Mouse (Mus musculus) cerebellum, postnatal 10 days (tissue): ENCODE results near the gene Mtnr1b.

Source experiments
- DNase-seq, 2 experiments: peaks; one replicate each; pipeline ENCODE4 v3.0.0; 2021; ENCODE audit warnings: mixed read lengths in 2 of 2

The Mtnr1b gene

DNA sequence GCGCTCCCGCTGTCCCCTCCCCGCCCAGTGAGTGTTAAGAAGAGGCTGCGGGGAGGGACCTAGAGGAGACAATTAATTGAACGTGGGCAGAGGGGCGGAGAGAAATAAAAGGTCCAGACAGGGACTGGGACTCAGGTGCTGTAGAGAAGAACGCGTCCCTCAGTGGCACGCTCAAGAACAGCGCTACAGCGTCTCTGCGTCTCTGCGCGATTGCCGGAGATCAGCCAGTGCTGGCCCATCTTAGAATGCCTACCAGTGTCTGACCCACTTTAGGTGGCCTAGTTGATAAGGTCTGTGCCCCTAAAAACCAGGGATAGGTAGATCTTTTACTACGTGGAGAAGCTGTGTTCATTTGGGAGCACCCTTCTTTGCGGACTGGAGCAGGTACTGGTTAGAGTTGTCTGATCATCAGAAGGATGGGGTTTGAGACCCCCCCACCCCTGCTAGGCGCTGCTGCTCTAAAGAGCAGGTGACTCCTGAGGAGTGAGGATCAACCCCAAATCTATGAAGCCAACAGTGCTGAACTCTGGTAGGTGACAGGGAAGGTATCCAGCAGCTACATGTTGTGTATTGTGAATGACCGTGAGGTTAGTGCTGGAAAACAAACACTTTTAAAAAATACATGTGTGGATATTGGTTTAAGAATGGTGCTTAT, at the start of gene Mtnr1b:
Gene Mtnr1b, minus strand, starts transcription at position 51 of the 655 bp plus-strand sequence.
- no peak for DNase-seq

DNA sequence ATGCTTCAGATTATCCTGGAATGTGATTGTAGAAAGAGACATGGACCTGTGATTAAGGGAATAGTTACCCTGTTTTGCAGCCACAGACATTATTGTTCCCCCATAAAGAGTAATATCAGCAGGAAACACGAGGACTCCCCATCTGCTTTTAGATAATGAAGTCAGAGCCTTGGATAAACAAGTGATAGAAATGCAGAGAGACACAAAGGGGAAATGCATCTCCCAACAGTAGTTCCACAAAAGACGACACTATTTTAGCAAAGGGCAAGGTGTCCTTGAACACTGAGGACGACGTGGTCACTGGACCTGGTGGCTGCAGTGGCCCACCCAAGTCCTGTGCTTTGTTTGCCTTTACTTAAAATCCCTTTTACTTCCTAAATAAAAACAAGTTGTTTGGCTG, 45.9 kb upstream of the Mtnr1b start:
- no peak for DNase-seq

DNA sequence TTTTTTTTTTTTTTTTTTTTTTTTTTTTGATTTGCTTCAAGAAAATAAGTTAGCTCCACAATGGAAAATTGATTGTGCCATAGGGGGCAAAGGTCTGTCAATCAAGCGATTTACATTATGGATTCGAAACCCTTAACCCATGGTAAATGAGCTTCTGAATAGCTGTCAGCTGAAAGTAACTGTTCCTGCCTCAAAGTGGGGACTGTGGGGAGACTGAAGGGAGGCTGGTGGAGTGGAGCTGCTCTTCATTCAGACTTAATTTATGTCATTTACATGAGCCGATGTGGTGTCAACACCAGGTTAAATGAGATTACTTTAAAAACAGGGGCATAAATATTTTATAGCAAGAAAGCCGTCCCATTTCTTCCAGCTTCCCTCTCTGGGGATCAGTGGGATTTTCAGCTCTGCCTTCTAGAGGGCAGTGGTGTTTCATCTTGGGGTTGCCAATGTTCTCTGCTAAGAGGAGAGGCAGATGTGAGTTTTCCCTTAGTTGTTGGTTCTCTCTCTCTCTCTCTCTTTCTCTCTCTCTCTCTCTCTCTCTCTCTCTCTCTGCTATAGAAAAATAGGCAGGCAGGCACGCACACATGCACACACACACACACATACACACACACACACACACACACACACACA, 45.1 kb upstream of the Mtnr1b start:
- peak; percentile 20 for DNase-seq

DNA sequence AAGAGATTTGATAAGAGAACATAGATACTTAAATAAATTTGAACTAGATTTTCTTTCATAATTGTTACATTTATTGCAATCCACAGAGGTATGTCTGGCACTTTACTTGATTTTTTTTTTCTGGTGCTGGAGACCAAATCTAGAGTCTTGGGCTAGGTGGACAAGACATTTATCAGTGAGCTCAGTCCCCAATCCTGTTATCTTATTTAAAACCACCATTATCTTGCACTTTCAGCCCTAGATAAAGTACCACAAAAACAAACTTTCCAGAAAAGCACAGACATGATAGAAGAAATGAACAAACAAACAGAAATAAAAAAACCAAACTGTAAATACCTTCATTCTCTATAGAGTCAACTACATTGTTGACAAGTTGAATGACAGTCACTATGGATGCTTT, 42.2 kb upstream of the Mtnr1b start:
- DNase-seq: no peak

DNA sequence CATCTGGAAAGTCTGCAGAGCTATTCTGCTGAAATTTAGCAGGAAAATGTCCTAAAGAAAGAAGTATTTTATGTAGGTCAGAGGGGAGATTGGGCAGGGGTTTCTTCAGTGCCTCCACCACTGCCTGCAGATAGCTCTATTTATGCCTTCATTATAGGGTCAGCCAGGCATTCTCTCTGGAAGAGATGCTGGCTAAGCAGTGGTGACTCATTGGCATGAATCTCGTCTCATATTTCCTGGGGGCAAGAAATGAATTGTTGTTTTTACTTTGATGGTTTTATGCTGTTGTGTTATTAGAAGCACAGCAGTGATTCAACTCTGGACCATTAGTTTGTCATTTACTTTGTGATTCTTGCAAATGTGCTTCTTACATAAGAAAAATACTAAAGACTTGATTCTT, 38.4 kb upstream of the Mtnr1b start:
- no peak for DNase-seq

DNA sequence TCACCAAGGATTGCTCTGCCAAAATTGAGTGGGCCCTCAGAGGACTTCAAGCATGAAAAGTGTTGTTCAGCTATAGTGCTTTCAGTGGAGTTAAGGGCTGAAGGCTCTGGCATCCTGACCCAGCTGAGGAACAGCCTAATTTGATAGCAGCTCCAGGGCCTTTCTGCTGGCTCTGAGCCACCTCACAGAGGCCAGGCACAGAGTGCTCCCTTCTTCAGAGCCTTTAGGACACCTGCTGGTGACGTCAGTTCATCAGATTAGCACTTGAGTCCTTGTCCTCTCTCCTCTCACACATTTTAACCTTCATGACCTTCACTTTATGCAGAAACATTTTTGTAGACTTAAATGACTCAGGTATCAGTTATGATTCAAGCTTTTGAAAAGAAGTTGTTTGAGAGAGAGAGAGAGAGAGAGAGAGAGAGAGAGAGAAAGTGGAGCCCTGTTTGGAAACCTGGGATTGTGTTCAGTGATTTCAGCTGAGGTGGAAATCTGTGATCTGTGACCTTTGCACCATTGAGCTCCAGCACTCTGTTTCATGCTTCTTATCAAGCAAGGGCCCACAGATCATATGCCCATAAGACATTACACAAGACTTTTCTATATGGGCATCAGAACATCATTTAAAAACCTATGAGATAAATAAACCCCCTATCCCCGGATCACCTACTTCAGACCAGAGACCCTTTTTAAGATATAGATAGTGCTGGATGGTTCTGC, 35.2 kb upstream of the Mtnr1b start:
- DNase-seq: no peak

DNA sequence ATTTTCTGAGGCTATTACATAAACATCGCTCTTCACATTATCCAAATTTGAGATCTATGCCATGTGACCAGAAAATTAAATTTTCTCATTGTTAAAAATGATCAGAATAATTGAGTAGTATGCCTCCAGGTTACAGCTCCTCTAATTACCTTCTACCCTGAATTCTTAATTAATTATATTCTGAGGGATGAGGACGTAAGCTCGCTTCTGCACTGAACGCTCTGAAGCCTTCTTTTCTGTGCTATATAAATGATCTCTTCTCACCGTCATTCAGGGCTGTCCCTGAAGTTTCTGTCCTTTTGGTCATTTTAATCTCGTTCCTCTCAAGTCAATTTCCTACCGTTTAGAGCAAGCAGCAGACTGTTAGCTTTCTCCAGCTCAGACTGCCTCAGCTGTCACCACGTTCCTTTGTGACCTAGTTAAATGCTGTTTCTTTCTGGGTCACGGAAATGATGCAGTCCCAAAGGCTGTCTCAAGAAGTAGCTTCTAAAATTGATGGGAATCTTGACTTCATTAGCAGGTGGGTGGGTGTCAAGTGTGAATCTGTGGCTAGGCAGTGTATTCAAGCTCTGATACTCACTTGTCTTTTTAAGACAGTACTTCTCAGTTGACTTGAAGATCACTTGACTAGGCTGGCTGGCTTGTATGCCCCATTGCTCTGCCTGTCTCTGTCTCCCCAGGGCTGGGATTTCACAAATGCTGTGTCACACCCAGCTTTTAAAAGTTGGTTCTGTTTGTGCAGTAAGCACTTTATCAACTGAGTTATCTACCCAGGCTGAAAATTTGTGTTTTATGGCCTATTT, 29.8 kb upstream of the Mtnr1b start:
- peak in 1 of 2 experiments; percentile 7 for DNase-seq

DNA sequence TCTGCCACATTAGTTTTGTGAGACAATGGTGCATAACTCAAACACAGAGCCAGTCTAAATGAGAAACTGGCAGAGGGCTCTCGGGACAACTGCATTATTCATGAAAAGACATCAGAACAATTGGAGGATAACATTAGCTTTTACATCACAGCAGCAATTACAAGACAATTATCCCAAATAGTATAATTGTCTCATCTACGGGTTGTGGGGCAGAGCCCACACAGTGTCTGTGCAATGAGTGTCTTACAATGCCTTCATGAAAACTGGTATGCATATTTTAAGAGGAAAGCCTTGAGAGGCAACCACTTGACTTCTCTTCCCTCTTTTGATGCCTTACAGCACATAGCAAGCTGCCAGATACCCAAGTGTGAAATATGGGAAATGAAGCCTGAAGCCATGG, 23.8 kb upstream of the Mtnr1b start:
- DNase-seq: no peak

DNA sequence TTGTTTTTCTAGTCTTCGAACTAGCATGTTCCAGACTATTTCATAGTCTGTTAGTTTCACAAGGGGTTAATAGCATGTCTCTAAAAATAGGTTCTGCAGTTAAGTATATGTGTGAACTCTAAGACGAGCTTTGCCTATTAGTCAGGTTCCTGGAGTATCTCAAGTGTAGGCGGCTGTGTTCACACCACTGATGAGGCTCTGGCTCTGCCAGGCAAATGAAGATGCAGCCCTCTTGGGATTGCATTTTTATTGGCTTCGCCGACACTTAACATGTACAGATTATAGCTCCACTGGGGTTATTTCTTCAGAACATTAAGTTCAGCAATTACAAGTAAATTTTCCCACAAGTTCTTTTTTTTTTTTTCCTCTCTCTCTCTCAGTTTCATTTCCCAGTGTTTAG, 12.4 kb upstream of the Mtnr1b start:
- no peak for DNase-seq

DNA sequence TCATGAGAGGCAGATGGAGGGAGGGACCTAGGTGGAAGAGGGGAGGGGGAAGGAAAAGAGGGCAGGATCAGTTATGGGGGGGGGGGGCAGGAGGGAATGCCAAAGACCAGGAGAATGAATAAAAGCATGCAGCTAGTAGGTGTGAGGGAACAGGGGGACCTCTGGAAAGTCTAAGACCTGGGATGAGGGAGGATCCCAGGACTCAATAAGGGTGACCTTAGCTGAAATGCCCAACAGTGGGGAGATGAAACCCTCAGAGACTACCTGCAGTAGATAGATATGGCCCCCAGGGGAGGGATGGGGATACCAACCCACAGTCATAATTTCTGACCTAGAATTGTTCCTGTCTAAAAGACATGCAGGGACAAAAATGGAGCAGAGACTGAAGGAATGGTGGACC, 6.4 kb upstream of the Mtnr1b start:
- DNase-seq: no peak

DNA sequence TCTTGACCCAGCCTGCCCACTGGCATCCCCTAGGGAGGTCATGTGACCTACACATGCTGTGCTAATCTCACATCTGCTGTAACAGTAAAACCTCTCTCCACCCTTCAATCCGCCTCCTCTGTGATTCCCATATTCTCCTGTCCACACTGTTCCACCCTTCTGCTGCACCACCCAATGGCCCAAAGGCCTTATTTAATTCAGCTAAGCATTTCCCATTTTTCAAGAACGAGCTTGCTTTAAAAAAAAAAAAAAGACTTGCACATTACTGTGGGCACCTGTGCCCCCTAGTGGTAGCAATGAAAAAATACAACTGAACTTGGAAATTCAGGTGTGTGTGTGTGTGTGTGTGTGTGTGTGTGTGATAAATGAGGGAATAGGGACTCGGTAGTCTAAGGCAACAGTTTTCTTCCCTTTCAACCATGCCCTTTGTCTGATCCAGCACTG, 5.8 kb upstream of the Mtnr1b start:
- DNase-seq: peak; percentile 56 to 68

DNA sequence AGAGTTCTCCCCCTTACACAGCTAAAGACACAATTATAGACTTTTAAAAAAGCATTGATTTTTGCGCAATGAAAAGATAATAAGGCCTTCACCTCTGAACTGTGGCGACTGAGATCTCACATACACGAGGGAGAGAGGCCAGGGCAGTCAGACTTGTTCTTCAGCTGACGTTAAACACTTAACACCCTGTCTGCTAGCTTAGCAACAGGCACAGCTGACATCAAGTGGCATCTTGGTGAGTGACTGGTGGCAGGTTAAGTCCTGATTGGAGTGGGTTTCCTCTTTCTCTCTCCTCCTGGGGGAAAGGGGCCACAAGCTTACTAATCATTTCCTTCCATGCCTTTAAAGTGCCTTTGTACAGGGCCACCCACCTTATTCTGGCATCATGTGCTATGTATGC, 4.3 kb downstream of the Mtnr1b start:
- DNase-seq: no peak

DNA sequence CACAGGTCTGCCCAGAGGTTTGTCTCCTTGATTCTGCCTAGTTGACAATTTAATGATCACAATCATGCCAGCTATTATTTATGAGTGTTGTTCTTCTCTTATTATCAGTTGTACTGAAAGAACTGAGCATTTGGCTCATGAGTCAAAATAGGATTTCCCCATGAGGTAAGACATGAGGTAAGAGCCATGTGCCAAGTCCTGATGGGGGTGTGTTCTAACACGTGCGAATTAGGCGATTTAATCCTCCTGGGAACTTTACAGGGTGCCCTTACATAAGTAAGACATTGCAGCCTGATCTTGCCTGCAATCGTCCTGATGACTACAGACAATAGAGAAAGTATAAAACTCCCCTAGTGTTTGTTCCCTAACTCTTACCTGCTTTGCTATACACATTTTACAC, 4.9 kb downstream of the Mtnr1b start:
- DNase-seq: no peak

DNA sequence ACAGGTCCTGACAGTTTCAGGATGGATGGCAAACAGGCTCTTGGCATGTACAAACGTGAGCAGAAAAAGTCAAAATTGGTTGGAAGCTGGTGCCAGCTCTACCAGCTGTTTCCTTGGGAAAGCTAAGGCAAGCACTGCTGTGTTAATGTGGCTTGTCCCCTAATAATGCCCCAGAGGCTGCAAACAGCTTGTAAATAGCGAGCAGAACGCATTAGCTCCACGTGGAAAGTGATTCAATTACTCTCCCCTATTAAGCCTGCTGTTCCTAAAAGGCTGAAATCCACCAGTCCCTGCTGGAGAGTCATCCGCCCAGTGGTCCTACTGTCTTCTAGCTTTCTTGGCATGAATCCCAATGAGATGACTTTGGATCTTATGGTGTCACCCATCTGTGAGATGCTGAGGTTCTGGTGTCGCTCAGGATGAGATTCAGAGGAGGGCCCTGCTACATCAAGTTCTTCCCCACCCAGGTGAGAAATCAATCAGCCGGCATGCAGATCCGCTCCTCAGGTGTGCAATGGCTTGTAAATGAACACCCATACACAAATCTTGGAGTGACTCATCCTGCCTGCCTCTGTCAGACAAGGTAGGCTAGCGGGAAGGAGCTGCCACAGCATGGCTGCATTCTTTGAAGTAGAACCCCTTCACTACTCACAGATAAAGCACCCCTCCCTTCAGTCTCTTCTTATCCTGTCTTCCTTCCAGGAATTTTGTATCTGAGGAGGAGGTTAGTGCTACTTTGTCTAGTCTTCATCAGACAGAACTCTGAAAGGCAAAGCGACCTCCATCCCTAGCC, 7.9 kb downstream of the Mtnr1b start:
- peak; percentile 15 to 20 for DNase-seq

DNA sequence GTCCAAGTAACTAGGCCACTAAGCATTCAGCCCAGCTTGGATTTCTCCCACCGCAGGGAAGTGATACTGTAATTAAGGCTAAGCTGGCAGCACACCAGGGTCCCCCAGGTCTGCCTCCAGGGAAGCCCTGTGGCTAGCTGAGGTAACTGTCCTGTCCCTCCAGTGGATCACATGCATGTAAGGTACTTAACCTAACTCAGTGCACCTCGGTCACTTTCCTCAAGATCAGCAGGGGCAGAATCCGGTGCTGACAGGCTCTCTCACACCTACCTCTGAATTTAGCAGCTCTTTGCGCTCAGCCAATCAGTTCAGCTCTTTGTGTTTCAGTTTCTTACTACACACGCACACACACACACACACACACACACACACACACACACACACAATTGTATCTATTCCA, 13.0 kb downstream of the Mtnr1b start:
- DNase-seq: no peak

DNA sequence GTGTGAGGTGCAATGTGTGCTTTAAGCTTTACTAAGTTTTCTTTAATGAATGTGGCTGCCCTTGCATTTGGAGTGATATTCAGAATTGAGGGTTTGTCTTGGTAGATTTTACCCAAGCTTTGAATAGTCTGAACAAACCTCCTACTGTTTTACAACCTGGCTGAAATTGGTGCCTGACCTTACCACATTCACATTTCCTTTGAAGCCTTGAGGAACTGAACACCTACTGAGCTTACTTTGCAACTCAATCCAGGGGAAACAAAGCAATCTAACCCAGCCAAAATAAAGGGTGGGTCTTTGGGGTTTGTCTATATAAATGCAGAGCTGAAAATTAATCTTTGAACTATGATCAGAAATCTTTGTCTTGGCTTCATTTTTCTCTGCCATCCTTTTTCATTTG, 23.6 kb downstream of the Mtnr1b start:
- DNase-seq: no peak

DNA sequence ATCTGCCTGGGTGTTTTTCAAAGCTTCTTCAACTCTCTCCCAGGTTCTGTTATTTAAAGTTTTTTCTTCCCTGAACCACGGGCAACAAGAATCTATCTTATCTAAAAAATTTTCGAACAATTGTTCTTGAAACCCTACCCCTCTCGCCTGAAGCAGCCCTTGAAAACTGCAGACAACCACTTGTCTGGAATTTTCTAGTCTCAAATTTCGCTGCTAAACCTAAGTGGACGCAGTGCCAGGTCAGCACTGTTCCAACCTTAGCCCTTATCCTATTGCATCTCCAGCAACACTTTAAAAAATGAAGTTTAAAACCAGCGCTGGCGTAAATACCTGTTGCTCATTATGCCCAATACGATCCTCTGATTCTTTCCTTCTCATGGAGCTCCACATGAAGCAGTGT, 29.0 kb downstream of the Mtnr1b start:
- DNase-seq: no peak

DNA sequence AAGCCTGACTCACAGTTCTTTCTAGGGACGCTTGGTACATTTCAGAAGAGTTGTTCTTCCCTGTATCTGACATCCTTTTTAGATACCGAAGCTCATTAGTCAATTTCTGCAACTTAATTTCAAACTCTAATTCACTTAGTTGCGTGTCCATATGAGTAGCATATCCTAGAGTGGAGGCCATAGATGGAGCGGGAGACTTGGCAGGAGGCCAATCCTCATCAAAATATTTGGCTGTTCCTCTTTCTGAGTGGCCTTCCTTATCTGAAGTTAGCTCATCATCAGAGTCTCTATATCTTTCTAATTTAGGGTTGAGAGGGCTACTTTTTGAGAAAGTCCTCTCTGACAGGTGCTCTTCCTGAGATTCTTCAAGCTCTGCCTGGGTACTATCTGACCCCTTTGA, 29.4 kb downstream of the Mtnr1b start:
- DNase-seq: peak in 1 of 2 experiments; percentile 22

DNA sequence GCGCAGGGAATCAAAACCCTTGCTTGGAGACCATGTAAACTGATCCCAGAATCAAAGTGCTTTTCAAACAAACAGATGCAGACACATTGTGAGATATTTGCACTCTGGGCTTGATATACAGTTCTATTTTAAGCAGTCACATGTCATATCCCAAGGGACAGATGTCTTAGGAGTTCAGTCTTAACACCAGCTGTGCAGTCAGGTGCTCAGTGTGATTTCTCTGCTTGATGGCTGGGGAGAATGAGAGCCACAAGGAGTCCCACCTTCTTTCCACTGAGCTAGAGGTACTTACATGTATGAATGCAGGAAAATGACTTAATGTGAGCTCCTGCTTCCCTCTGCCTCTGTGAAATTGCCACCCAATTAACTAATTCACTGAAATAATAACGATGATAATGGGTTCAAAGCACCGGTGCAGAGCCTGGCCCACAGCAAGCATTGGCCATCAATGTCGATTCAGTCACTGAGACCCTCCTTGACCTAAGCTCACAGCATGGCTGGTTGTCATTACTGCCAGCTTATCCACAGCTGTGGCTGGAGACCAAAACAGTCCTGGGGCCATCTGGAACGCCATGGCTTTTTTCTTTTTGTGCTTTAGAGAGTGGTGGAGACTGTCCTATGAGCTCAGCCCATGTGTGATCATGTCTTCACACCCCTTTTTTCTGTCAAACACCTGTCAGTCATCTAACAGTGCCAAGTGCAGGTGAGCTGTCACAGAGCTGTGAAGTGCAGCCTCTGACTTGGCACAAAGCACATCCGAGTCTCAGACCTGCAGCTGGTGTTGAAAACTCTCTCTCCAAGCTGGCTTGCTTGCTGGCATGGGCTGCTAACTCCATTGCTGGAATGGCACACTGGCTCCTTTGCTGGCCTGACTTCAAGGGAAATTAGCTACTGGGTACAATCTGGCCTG, 61.1 kb downstream of the Mtnr1b start:
- peak; percentile 89 to 91 for DNase-seq

DNA sequence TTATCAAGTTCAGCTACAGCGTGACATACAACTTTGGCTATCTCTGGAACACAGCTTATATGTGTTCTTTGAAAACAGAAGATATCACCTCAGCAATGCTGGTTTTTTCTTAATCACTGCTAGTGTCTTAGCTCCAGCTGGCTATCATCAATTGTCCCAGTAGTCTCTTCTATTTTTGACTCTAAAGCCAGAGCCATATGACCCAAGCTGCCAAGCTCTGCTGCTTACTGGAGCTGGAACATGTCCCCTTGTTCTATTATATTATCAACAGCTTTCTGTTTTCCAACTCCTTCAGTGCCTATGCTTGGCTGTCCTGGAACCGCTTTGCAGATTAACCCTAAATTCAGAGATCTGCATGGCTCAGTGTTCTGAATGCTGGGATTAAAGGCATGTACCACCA, 70.1 kb downstream of the Mtnr1b start:
- DNase-seq: no peak

DNA sequence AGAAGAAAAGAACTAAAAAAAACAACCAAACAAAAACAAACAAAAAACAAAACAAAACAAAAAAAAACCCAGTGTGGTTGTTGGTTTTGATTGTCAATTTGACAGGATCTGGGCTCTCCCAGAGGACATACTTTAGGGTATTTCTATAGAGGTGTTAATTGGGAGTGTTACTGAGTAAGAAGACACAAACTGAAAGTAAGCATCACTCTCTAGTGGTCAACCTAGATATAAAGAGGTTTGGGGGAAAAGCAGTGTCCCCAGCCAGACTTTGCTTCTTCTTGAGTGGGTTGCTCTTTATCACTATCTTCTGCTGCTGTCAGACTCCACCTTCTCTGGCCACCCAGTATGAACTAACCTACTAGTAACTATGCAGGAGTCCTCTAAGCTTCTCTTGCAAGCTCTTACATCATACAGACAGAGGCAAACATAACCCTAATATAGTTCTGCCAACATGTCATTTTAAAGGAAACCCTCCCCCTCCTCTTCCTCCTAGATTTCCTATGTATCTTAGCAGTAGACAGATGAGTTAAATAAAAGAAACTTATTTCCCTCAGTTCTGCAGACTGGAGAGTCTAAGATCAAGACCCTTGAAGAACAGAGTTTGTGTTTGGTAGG, 71.8 kb downstream of the Mtnr1b start:
- DNase-seq: no peak
